Mouse (Mus musculus): ENCODE results near the gene Tspan7. TPM values are rescaled to one million over a fixed set of nuclear protein-coding genes. Genes with fewer than 3 reads are reported as not detected.

Tspan7 gene
- polyA plus RNA-seq, 1 experiment from 2014 or later = 250 TPM

Other genes starting within 250 kb of the Tspan7 start
- gene Otc, start 232.9 kb upstream of the Tspan7 start, polyA plus RNA-seq (2015; fragmentation: Nextera tagmentation; extraction: Ambion mirVana) = 0.09 TPM in 1 of 2 replicates, not detected in the other
- 102 and 108 TPM in 2 replicates for gene Mid1ip1, start 229.9 kb downstream of the Tspan7 start, polyA plus RNA-seq (2015; fragmentation: Nextera tagmentation; extraction: Ambion mirVana)